Mouse (Mus musculus) mesoderm, embryonic 11.5 days (tissue): Measurements from ENCODE around the gene Vwa7.

Source experiments
- DNase-seq: peaks from one replicate; pipeline ENCODE4 v3.0.0-alpha.2; 2012; ENCODE audit warnings: low read depth, low spot score

Gene Vwa7

DNA sequence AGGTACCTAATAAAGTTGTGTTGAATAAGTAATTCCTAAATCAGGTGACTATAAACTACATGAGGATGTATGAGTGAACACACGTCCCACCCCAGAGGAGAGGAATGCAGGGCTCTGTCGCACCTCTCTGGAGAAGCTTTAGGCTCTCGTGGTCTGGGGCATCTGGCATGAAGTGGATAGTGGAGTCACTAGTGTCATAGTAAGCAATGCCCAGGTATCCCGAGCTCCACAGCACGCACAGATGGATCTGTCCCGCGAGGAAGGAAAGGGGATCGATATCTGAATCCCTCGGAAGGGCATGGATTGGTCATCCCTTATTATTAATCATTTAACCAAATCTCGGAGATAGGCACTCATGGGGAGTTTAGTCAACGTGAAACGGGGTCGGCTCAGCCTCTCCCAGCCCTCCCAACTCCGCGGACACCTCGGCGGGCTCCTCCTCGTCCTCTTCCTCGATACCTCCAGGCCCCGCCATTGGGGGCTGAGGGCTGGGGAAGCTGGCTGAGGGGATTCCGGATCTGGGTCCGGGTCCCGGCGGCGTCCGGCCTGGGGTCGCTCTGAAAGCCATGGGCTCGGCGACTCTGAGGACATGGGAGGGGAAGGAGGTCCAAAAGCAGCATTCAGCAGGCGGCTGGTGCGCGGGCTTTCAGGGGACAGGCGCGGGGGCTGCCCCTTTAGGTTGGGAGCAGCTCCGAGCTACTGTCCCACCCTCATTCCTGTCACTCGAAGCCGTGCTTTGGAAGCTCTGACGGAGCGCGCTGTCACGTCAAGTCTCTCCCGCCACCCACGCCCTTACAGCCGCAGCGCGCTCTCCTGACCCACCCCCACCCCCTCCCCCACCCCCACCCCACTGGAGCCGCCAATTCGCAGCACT lies 29.7 kb downstream of the Vwa7 start:
- DNase-seq: no peak

DNA sequence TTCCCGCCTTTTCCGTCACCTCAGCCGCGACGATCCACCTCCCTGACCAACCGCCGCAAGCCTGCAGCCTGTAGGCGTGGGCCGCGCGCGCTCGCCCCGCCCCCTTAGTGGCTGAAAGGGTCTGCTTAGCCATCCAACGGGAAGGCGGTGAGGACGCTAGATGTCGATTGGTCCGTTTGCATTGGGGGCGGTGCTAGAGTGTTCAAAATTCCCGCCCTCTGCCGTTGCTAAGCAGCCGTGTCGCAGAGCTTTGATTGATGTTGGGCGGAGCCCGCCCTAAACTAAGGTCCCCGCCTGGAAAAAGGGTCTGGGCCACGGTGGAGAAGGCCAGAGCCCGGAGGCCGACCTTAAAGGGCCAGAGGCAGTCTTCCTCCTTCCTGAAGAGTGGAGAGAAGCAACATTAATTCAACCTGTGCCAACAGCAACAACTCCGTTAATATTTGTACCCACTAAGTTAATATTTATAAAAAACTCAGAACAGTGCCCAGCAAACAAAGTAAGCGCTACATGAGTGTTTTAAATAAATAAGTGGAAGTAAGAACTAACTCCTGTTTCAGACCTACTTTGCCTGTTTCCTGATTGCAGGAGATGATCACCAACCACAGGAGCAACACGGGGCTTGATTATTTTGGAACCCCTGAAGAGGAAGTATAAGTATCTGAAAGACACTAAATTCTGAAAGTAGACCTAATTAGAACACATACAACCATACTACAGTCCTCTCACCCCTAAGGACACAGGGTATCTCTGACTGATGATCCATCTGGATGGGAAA lies 30.5 kb downstream of the Vwa7 start, which contains the start of gene Msh5:
TSS of gene Msh5 (minus strand) at position 65 of the 775 bp plus-strand sequence.
- DNase-seq: peak; percentile 100

DNA sequence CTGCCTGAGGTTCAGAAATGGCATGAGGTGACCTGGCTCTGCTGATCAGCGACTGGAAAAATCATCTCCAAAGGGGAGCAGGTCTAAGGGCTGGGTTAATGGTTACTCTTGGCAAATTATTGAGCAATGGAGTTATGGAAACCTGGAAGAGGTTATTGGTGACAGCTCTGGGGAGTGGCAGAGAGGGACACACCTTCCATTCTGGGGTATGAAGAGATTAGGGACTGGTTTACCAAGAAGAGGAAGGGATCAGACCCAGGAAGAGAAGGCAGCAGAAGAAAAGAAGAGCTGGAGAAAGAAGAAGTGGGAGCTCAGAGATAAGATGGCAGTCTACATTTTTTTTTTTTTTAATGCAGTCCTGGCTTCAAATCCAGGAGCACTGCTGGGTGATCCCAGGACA lies 31.3 kb downstream of the Vwa7 start:
- no peak for DNase-seq

DNA sequence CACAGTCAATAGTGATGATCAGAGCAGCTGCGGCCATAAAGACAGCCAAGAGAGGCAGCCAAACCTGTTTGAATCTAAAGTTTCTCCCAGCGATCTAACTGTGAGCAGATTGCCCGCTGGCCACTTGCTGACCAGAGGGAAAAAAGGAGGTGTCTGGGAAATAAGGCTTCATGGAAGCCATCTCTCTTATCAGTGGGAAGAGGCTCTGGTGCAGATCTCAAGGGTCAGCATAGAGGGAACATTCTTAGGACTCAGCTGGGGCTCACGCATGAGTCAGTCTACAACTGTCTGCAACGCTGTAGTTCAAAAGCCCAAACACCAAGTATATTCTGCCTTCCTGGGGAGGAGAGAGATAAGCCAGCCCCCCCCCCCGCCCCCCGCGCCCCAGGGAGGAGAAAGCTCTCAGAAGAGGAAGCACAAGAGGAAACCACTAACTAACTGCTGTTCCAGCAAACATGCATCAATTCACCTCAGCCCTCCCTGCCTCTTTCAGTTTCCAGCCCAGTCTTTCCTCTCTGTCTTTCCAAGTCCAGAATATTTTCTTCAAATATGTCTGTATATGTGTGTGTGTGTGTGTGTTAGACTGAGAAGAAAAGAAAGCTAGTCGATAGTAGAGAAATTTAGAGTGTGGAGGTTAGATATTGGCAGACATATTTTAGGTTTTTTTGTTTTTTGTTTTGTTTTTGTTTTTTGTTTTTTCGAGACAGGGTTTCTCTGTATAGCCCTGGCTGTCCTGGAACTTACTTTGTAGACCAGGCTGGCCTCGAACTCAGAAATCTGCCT lies 32.0 kb downstream of the Vwa7 start:
- DNase-seq: no peak

DNA sequence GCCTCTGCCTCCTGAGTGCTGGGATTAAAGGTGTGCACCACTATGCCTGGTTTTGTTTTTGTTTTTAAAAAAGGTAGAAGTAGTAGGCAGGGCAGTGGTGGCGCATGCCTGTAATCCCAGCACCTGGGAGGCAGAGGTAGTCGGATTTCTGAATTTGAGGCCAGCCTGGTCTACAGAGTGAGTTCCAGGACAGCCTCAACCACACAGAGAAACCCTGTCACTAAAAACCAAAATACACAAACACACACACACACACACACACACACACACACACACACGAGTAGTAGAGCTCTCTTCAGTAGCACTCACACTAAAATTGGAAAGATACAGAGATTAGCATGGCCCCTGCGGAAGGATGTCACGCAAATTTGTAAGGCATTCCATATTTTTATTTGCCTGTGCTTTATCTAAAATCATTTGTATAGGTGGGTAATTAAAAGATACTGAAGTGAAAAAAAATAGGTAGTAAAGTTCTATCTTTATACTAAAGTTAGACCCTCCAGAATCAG lies 32.6 kb downstream of the Vwa7 start:
- no peak for DNase-seq

DNA sequence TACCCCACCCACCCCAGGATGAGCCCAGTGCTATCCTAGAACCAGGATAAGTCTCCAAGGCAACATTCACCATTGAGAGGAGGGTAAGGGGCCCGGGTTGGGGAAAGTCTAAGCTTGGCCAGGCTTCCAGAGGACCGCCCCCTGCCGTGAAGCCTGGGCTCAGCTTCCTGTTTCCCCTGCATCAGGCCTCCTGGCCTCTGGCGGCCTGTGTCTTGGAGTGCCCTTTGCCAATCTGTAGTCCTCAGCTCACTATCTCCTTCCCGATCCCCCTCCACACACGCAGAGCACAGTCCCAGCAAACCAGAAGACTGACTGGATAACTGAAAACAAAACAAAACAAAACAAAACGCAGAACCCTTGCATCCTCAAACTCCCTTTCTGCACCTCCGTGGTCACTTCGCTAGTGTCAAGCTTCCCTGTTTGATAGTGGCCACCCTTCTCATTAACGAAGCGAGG lies 33.2 kb downstream of the Vwa7 start, which contains the start of gene Clic1:
TSS of gene Clic1 (plus strand) at position 406 of the 456 bp plus-strand sequence.
- peak; percentile 83 for DNase-seq

DNA sequence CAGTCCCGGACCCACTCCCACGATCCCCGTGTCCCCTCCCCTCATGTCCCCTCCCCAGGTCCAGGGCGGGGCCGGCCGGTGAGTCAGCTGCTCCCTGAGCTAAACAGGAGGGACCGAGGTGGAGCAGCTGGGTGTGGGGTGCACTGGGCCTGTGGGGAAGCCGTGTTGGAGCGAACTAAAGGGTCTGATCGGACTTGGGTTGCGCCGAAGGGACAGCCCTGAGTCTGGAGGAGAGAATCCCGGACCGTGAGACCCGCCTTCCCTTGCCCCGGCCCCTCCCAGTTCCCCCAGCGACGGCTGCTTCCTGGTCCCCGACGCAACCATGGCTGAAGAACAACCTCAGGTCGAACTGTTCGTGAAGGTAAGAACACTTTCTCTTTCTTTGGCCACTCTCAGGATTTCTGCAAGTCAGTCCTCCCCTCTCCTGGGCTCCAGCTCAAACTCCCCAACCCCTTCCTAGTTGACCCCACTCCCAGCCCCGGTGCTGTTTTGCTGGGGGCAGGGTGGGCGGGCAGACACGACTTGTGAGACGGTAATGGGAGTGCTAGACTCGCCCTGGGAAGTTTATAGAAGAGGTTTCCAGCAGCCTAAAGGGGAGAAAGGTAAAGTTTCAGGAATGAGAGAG lies 33.9 kb downstream of the Vwa7 start:
- DNase-seq: peak; percentile 61

DNA sequence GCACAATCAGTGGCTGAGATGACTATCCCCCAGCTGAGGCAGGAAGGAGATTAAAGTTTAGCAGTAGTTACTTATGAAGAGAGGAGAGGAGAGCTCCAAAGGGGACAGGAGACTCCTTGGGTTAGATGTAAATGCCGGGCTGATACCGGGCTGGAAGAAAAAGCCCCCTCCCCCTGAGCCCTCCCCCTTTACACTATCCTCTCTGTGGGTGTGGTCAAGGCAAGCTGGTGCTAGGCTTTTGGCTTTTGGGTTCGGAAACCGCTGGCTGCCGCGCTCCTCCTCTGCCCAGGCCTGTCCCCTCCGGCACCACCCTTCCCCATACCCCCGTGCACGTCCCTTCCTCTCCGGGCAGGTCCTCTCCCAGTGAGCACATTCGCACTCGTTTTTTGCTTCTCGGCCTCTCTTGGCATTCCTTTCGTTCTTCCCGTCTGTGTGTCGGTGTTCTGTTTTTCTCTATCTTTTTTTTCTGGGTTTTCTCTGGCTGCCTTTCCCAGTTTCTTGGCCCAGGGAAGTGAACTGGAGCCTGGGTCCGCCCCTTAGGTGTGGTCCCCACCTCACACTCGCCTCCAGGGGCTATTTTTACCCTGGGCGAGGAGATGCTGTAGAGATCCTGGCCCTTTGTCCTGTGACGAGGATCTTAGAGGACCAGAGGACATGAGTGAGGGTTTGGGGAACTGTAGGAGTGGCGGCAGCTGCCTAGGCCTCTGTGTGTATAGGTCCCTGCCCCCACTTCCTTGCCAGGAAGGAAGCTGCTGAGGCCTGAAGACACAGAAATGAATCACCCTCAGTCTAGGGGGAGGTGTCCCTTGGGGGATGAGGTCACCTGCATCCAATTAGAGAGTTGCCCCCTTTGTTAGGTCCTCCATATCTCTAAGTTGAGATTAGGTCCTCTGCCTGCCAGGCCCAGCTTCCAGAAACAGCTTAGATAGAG lies 35.0 kb downstream of the Vwa7 start:
- peak; percentile 89 for DNase-seq

DNA sequence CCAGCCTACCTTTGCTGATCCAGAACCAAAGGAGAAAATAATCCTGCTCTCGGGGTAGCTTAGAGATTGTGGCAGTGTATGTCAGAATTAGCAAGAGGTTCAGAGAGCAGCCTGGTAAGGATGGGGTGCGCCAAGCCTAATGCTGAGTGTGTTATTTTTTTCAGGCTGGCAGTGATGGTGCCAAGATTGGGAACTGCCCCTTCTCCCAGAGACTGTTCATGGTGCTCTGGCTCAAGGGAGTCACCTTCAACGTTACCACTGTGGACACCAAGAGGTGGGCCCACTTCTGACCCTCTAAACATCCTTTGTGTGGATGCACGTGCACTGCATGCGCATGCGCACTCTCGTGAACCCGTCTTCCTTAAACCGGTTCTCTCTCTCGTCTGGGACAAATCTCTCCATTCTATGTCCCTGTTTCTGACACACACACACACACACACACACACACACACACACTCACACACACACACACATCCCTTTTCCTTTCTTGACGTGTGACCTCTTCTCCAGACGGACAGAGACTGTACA lies 36.0 kb downstream of the Vwa7 start:
- DNase-seq: no peak

DNA sequence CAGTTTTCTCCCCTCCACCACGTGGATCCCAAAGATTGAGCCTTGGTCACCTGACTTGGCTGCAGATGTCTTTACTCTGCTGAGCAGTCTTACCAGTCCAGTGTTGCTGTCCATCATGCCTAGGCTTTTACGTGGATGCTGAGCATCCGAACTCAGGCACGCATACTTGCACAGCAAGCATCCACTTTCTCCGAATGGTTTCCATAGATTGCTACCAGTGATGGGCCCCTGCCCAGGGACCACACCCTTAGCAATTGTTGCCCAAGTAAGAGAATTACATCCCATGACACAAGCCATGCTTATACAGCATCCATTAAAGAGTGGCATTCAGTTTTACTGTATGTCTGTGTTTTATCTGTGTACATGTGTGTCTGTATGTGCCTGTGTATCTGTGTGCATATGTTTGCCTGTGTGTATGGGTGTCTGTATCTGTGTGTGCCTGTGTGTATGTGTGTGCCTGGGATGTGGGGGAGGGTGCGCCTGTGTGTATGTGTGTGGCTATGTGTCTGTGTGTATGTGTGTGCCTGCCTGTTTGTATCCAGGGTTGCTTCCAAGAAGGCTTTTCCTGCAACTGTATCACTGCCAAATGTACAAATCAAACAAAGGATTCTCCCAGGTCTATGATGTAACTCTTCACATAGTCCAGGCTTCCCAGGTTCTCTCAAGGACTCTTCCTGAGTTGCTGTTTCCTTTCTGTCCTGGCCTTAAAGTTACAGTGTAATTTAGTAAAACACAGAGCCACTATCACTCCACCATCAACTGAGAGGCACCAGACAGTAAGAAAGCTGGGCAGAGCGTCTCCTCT lies 39.5 kb downstream of the Vwa7 start:
- no peak for DNase-seq

DNA sequence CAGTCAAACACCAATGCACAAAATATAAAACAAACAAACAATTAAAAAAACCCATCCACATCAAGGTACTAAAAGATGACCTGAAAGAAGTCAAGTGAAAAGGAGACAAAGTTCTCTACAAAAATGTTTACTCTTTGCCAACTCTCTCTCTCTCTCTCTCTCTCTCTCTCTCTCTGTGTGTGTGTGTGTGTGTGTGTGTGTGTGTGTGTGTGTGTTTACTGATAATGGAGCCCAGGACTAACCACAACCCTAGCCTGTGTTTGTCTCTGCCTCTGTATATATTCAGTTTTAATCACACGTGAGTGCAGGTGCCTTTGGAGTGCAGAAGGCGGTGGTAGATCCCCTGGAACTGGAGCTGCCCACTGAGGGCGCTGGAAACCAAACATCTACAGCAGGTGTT lies 40.7 kb downstream of the Vwa7 start:
- DNase-seq: no peak

DNA sequence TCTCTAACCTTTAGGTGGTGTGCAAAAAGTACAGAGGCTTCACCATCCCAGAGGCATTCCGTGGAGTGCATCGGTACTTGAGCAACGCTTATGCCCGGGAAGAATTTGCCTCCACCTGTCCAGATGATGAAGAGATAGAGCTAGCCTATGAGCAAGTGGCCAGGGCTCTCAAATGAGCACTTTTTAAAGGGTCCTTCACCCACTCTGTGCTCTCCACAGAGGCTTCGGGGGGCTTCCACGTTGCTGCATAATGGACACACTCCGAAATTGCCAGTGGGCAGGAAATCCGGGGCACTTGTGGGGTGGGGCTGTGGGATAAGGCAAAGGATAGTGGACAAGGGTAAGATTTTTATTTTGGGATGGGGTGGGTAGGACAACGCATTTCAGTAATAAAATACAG lies 41.9 kb downstream of the Vwa7 start:
- no peak for DNase-seq

DNA sequence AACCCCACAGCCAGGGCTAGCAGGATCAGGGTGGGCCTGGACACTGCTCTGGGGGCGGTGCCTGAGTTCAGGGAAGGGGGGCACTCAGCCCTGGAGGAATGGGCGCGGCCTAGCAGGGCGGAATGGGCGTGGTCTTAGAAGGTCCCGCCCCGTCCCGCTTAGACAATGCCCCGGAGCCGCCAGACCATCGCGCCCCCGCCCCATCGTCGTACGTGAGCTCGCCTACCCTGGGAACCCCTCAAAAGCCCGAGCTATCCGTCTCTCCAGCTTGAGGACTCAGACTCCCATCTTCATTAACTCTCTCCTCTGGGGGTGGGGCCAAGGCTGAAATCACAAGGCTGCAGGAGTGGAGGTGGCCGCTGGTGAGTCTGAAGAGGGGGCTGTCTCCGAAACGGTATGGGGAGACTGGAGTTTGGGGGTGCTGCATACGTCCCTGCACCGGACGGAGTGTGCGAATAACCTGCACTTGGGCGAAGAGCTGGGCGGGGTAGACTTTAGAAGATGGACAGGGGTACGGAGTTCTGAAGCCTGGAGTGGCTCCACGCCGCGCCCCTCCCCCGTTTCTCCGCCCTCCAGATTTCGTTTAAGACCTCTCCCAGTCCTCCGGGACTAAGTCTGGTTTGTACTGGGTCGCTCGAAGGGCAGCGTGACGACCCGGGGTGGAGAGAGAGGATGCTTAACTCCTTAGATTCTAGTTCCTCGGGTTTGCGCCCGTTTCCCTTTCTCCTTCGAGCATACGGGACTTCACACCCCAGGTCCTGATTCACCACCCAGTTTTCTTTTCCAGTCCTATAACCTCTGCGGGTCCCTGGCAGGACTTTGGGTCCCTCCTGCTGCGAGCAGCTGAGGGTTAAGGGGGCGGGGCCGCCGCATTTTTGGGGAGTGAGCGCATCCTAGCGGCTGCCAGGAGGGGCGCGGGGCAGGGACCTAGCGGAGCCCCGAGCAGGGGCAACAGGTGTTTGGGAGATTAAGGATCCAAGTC lies 42.8 kb downstream of the Vwa7 start, which contains the start of gene Ddah2:
TSS of gene Ddah2 (plus strand) at position 125 of the 982 bp plus-strand sequence.
- peak; percentile 94 for DNase-seq

DNA sequence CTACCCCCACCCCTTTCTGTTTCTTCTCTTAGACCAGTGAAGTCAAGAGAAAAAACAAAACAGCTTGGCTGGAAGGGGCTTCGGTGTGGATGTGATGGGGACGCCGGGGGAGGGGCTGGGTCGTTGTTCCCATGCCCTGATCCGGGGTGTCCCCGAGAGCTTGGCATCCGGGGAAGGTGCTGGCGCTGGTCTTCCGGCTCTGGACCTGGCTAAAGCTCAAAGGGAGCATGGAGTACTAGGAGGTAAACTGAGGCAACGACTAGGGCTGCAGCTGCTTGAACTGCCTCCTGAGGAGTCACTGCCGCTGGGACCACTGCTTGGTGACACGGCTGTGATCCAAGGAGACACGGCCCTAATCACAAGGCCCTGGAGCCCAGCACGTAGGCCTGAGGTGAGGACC lies 43.7 kb downstream of the Vwa7 start:
- no peak for DNase-seq

DNA sequence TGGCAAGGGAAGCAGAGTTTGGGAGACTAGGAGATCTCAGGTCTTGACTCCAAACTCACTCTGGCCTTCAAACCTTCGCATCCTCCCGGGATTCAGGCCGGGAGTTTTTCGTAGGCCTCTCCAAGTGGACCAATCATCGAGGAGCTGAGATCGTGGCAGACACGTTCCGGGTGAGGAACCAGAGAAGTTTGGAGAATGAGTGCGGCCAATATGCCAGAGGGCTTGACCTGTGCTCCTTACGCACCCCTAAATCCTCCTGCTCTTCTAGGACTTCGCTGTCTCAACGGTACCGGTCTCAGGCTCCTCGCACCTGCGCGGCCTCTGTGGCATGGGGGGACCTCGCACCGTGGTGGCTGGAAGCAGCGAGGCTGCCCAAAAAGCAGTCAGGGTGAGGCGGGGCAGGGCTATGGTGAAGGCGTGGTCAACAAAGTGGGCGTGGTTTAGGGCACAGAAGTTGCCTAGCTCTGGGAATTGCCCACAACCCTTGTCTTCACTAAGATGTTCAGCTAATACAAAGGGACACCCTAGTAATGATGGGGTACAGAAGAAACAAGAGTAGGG lies 44.4 kb downstream of the Vwa7 start:
- DNase-seq: no peak

DNA sequence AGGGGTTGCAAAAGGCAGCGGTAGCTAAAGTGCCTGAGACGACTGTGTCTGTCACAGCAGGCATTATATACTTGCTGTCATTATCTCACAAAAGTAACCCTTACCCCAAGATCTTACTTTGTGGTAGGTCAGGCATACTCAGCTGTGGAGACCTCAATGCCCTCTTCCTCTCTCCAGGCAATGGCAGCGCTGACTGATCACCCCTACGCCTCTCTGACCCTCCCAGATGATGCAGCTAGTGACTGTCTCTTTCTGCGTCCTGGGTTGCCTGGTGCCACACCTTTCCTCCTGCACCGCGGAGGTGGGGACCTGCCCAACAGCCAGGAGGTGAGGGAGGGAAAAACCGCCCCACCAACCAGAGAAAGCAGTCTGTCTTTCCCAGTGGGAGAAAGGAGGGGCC lies 44.9 kb downstream of the Vwa7 start:
- DNase-seq: no peak

DNA sequence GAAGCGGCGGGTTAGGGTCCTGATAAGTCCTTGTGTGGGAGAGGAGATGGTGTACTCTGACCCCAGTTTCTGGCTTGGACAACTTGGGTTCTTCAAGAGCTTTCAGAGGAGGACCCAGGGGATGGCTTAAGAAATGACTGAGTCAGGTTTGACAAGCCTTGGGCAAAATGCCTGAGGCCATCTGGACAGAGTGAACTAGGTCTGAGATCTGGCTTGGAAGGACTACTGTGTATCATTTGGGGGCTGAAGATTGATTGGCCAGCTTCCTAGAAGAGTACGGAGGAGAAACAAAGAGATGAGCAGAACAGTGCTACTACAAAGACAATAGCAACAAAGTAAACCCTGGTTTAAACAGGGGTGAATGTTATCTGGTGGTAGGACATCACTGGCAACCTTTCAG lies 47.1 kb downstream of the Vwa7 start:
- no peak for DNase-seq
